Mouse (Mus musculus) MEL (cell line): ENCODE measurements around the gene Chmp2b. TPM values are rescaled to one million over a fixed set of nuclear protein-coding genes. Genes with fewer than 3 reads are reported as not detected.

ENCODE experiments used
- DNase-seq: peaks from one replicate; pipeline ENCODE4 v3.0.0; 2011; ENCODE audit warnings: low read depth, low spot score
- H3K27ac ChIP-seq: 2 replicates; pipeline ENCODE4 v1.5.1; 2012; ENCODE audit warnings: low read depth, mild to moderate bottlenecking, control low read depth, low read length, moderate library complexity; ENCODE audit not compliant: control insufficient read depth
- H3K27me3 ChIP-seq, 2 experiments: fragments of 150-350 bp in 1 of 2; sonication (generic) in 1 of 2; 2 replicates each; pipeline ENCODE4 v1.6.1; 2012; ENCODE audit warnings: low read length in 2 of 2, mild to moderate bottlenecking in 2 of 2, improper control_type of control experiment in 1 of 2, moderate library complexity in 1 of 2; ENCODE audit not compliant: insufficient read depth in 2 of 2, control insufficient read depth in 1 of 2
- H3K36me3 ChIP-seq, 2 experiments: 2 replicates each; pipeline ENCODE4 v1.6.1; 2012 to 2014; ENCODE audit warnings: low read length in 2 of 2, improper control_type of control experiment in 1 of 2, inconsistent platforms in 1 of 2, mild to moderate bottlenecking in 1 of 2; ENCODE audit not compliant: insufficient read depth in 2 of 2, control insufficient read depth in 1 of 2
- H3K4me1 ChIP-seq, 2 experiments: fragments of 150-350 bp in 1 of 2; sonication (generic) in 1 of 2; 2 replicates each; pipeline ENCODE4 v1.6.1; 2012; ENCODE audit warnings: low read length in 2 of 2, improper control_type of control experiment in 1 of 2, mild to moderate bottlenecking in 1 of 2; ENCODE audit not compliant: insufficient read depth in 2 of 2, control insufficient read depth in 1 of 2
- H3K4me3 ChIP-seq, 2 experiments: fragments of 150-350 bp in 1 of 2; sonication (generic) in 1 of 2; 2 replicates each; pipeline ENCODE4 v1.5.1; 2012; ENCODE audit warnings: low read depth in 2 of 2, low read length in 2 of 2, mild to moderate bottlenecking in 2 of 2, moderate library complexity in 2 of 2, control low read depth in 1 of 2, improper control_type of control experiment in 1 of 2; ENCODE audit not compliant: control insufficient read depth in 1 of 2, insufficient read depth in 1 of 2
- H3K79me2 ChIP-seq: 2 replicates; pipeline ENCODE4 v1.6.1; 2012; ENCODE audit warnings: mild to moderate bottlenecking, low read length, moderate library complexity; ENCODE audit not compliant: control insufficient read depth, poor library complexity, insufficient read depth
- H3K9ac ChIP-seq: 2 replicates; pipeline ENCODE4 v1.6.1; 2012; ENCODE audit warnings: low read depth, mild to moderate bottlenecking, control low read depth, low read length, moderate library complexity; ENCODE audit not compliant: control insufficient read depth, poor library complexity, severe bottlenecking
- H3K9me3 ChIP-seq: fragments of 150-350 bp; sonication (generic); replicated peaks from 2 replicates; pipeline ENCODE4 v1.6.1; 2012; ENCODE audit warnings: mild to moderate bottlenecking, low read length, improper control_type of control experiment, moderate library complexity; ENCODE audit not compliant: insufficient read depth
- CHD2 ChIP-seq: IDR thresholded peaks from 2 replicates; pipeline ENCODE4 v1.6.1; 2011; ENCODE audit warnings: low read length, improper control_type of control experiment
- CTCF ChIP-seq, 3 experiments: IDR thresholded peaks in 2 of 3; conservative IDR thresholded peaks in 1 of 3; 2 replicates each; pipeline ENCODE4 v1.5.1; 2011 to 2012; ENCODE audit warnings: low read length in 3 of 3, low read depth in 2 of 3, mild to moderate bottlenecking in 2 of 3, improper control_type of control experiment in 1 of 3, inconsistent platforms in 1 of 3, mixed read lengths in 1 of 3, moderate library complexity in 1 of 3; ENCODE audit not compliant: control insufficient read depth in 1 of 3, insufficient read depth in 1 of 3, poor library complexity in 1 of 3, severe bottlenecking in 1 of 3
- ELF1 ChIP-seq: IDR thresholded peaks from 2 replicates; pipeline ENCODE4 v1.6.1; 2014; ENCODE audit warnings: low read depth, mild to moderate bottlenecking, inconsistent platforms, low read length, improper control_type of control experiment, moderate library complexity
- GABPA ChIP-seq: IDR thresholded peaks from 2 replicates; pipeline ENCODE4 v1.6.1; 2012; ENCODE audit warnings: low read depth, mild to moderate bottlenecking, inconsistent platforms, low read length, improper control_type of control experiment, moderate library complexity
- MAFK ChIP-seq: IDR thresholded peaks from 2 replicates; pipeline ENCODE4 v1.6.1; 2011; ENCODE audit warnings: low read depth, mild to moderate bottlenecking, low read length, improper control_type of control experiment, borderline replicate concordance
- MAZ ChIP-seq: IDR thresholded peaks from 2 replicates; pipeline ENCODE4 v1.6.1; 2012; ENCODE audit warnings: low read depth, mild to moderate bottlenecking, inconsistent platforms, low read length, improper control_type of control experiment
- MYC ChIP-seq: IDR thresholded peaks from 2 replicates; pipeline ENCODE4 v1.6.1; 2011; ENCODE audit warnings: low read depth, mild to moderate bottlenecking, low read length, improper control_type of control experiment, moderate library complexity
- NELFE ChIP-seq: IDR thresholded peaks from 2 replicates; pipeline ENCODE4 v1.6.1; 2011; ENCODE audit warnings: low read depth, low read length, improper control_type of control experiment
- POLR2A ChIP-seq, 2 experiments: IDR thresholded peaks; 2 replicates each; pipeline ENCODE4 v1.6.1; 2011 to 2012; ENCODE audit warnings: low read length in 2 of 2, mild to moderate bottlenecking in 2 of 2, control low read depth in 1 of 2, improper control_type of control experiment in 1 of 2, low read depth in 1 of 2, moderate library complexity in 1 of 2; ENCODE audit not compliant: control insufficient read depth in 1 of 2, insufficient read depth in 1 of 2, poor library complexity in 1 of 2
- POLR2AphosphoS2 ChIP-seq: IDR thresholded peaks from 2 replicates; pipeline ENCODE4 v1.6.1; 2011; ENCODE audit warnings: low read length, improper control_type of control experiment
- POLR2AphosphoS5 ChIP-seq: IDR thresholded peaks from 2 replicates; pipeline ENCODE4 v1.6.1; 2012; ENCODE audit warnings: low read depth, borderline replicate concordance, mild to moderate bottlenecking, inconsistent platforms, low read length, moderate library complexity, mixed read lengths
- RCOR1 ChIP-seq: IDR thresholded peaks from 2 replicates; pipeline ENCODE4 v1.6.1; 2012; ENCODE audit warnings: low read depth, mild to moderate bottlenecking, inconsistent platforms, low read length, improper control_type of control experiment
- SMC3 ChIP-seq: IDR thresholded peaks from 2 replicates; pipeline ENCODE4 v1.6.1; 2011; ENCODE audit warnings: low read depth, low read length, improper control_type of control experiment
- TCF12 ChIP-seq: IDR thresholded peaks from 2 replicates; pipeline ENCODE4 v1.6.1; 2014; ENCODE audit warnings: low read depth, mild to moderate bottlenecking, inconsistent platforms, low read length, improper control_type of control experiment, moderate library complexity
- UBTF ChIP-seq: IDR thresholded peaks from 2 replicates; pipeline ENCODE4 v1.6.1; 2012; ENCODE audit warnings: low read depth, mild to moderate bottlenecking, inconsistent platforms, low read length, improper control_type of control experiment, moderate library complexity, borderline replicate concordance; ENCODE audit not compliant: insufficient read depth
- USF2 ChIP-seq, 2 experiments: IDR thresholded peaks; 2 replicates each; pipeline ENCODE4 v1.6.1; 2011 to 2012; ENCODE audit warnings: improper control_type of control experiment in 2 of 2, low read length in 2 of 2, borderline replicate concordance in 1 of 2, inconsistent platforms in 1 of 2, low read depth in 1 of 2, mild to moderate bottlenecking in 1 of 2; ENCODE audit not compliant: insufficient read depth in 1 of 2
- ZMIZ1 ChIP-seq: IDR thresholded peaks from 2 replicates; pipeline ENCODE4 v1.6.1; 2012; ENCODE audit warnings: low read depth, mild to moderate bottlenecking, inconsistent platforms, low read length, improper control_type of control experiment, moderate library complexity
- polyA plus RNA-seq, 2 experiments: library from polyadenylated mRNA; stranded (reverse) in 1 of 2; unstranded in 1 of 2; fragments of >175 nt in 1 of 2; fragments of >200 nt in 1 of 2; gene quantifications; 2 replicates each; pipeline versions ENCODE4 v1.2.1 to v1.2.4; 2012; ENCODE audit warnings: low replicate concordance in 2 of 2, low read depth in 1 of 2; ENCODE audit not compliant: insufficient read length in 2 of 2, insufficient read depth in 1 of 2, missing spikeins in 1 of 2
- total RNA-seq: library from RNA; depleted of rRNA; stranded (reverse); fragments of 300-350 nt; gene quantifications from 2 replicates; pipeline ENCODE4 v1.2.3, GENCODE M21; 2012

Chmp2b gene
- total and polyA plus RNA-seq, 3 experiments: 18.9 to 114 (median 25.9) TPM

- TF ChIP-seq ELF1 (no peak), GABPA (no peak)
- DNase-seq: peak; percentile 57
- peaks cover 3 to 5% of the 10 kb centered on the region in 2 experiments; a peak in 3 of 4 replicates for H3K4me1 ChIP-seq
- peaks cover 0 to 3% of the 10 kb centered on the region in 2 experiments; a peak in 2 of 4 replicates for H3K36me3 ChIP-seq
- no peak overlapping the region for H3K27ac ChIP-seq
- H3K79me2 ChIP-seq: peaks cover 11% of the 10 kb centered on the region
- H3K4me3 ChIP-seq: peak overlapping the region; percentile 95 to 98
- peak overlapping the region; percentile 81 for H3K9ac ChIP-seq
- no peaks in the 10 kb centered on the region for H3K9me3 ChIP-seq
- no peaks in the 10 kb centered on the region for H3K27me3 ChIP-seq
Observed at GRCm38 (mm10) chr16:65560996-65561962, 1.2 kb downstream of the Chmp2b start.

DNA sequence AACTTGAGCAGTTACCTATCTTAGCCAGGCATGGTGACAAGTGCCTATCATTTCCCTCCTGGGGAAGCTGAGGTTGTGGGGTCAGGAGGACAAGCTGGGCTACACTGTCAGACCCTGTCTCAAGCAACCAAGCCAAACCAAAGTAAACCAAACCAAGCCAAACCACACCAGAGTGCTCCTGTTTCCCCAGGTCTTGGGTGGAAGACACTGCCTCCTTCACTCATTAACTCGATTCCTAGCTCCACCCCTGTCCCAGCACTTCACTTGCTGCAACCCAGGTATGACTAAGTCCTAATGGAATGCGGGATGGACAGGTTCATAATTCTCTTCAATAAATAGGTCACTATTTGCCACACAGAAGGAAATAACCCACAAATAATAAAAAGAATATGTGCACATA is 2.9 kb downstream of the Chmp2b start:
- Histone ChIP-seq H3K9me3 (no peaks in the 10 kb centered on the region), H3K27me3 (no peaks in the 10 kb centered on the region), H3K4me1 (peaks cover 3 to 5% of the 10 kb centered on the region in 2 experiments; a peak in 3 of 4 replicates), H3K4me3 (no peak overlapping the region), H3K27ac (no peak overlapping the region), H3K9ac (no peak overlapping the region), H3K36me3 (peaks cover 0 to 3% of the 10 kb centered on the region in 2 experiments; a peak in 2 of 4 replicates), H3K79me2 (peaks cover 11% of the 10 kb centered on the region)
- no peak for TF ChIP-seq CHD2
- no peak for TF ChIP-seq TCF12
- TF ChIP-seq USF2 (IDR thresholded peaks at IDR 0.05; ENCODE audit: borderline replicate concordance in 1 of 2, insufficient read depth in 1 of 2, low read depth in 1 of 2, low read length in 2 of 2): no peak
- no peak for TF ChIP-seq POLR2AphosphoS5
- no peak for TF ChIP-seq RCOR1
- no peak for TF ChIP-seq SMC3
- no peak for TF ChIP-seq POLR2AphosphoS2
- TF ChIP-seq UBTF: no peak
- no peak for TF ChIP-seq POLR2A (IDR thresholded peaks at IDR 0.05; ENCODE audit: control insufficient read depth in 1 of 2, insufficient read depth in 1 of 2, low read depth in 1 of 2, low read length in 2 of 2, poor library complexity in 1 of 2)
- TF ChIP-seq MAZ: no peak
- TF ChIP-seq ZMIZ1: no peak
- TF ChIP-seq MYC: no peak
- no peak for TF ChIP-seq CTCF (IDR thresholded peaks at IDR 0.05 in 2 of 3, conservative IDR thresholded peaks at IDR 0.05 in 1 of 3; ENCODE audit: control insufficient read depth in 1 of 3, insufficient read depth in 1 of 3, low read depth in 2 of 3, low read length in 3 of 3, poor library complexity in 1 of 3, severe bottlenecking in 1 of 3)
- no peak for TF ChIP-seq NELFE
- TF ChIP-seq MAFK: no peak
- no peak for DNase-seq
